Mouse (Mus musculus) CH12.LX (cell line): ENCODE measurements around the gene Ahnak. TPM values are rescaled to one million over a fixed set of nuclear protein-coding genes. Genes with fewer than 3 reads are reported as not detected.
A peak's percentile ranks its signal among the peaks of the same experiment; 100 is the strongest.

Experiments used
- DNase-seq: peaks from one replicate; pipeline ENCODE4 v3.0.0-alpha.2; 2013; ENCODE audit errors: extremely low read depth
- H3K27ac ChIP-seq: 2 replicates; pipeline ENCODE4 v1.5.1; 2012; ENCODE audit warnings: low read depth, mild to moderate bottlenecking, control low read depth, moderate library complexity; ENCODE audit not compliant: insufficient read depth
- H3K27me3 ChIP-seq: replicated peaks from 2 replicates; pipeline ENCODE3; 2012; ENCODE audit warnings: inconsistent platforms
- H3K36me3 ChIP-seq, 2 experiments: replicated peaks in 1 of 2; 2 replicates each; pipeline versions ENCODE3 to v1.6.1; 2012; ENCODE audit warnings: inconsistent platforms in 1 of 2, low read length in 1 of 2, mild to moderate bottlenecking in 1 of 2, mixed read lengths in 1 of 2, moderate library complexity in 1 of 2; ENCODE audit not compliant: control insufficient read depth in 1 of 2, insufficient read depth in 1 of 2
- H3K4me1 ChIP-seq, 2 experiments: 2 replicates each; pipeline ENCODE4 v1.6.1; 2012; ENCODE audit warnings: inconsistent platforms in 1 of 2, moderate library complexity in 1 of 2; ENCODE audit not compliant: insufficient read depth in 2 of 2, control insufficient read depth in 1 of 2
- H3K4me2 ChIP-seq: 2 replicates; pipeline ENCODE4 v1.6.1; 2012; ENCODE audit warnings: low read depth, mild to moderate bottlenecking, control low read depth; ENCODE audit not compliant: poor library complexity, insufficient read depth, severe bottlenecking
- H3K4me3 ChIP-seq, 3 experiments: fragments of 150-350 bp in 1 of 3; sonication (generic) in 1 of 3; replicated peaks in 1 of 3; 2 replicates each; pipeline versions ENCODE3 to v1.5.1; 2011 to 2012; ENCODE audit warnings: low read depth in 2 of 3, low read length in 2 of 3, mild to moderate bottlenecking in 2 of 3, moderate library complexity in 2 of 3, control low read depth in 1 of 3, improper control_type of control experiment in 1 of 3, inconsistent platforms in 1 of 3, mixed read lengths in 1 of 3; ENCODE audit not compliant: poor library complexity in 1 of 3
- H3K79me2 ChIP-seq: replicated peaks from 2 replicates; pipeline ENCODE4 v1.6.1; 2012; ENCODE audit warnings: mild to moderate bottlenecking, moderate library complexity; ENCODE audit not compliant: control insufficient read depth, poor library complexity, insufficient read depth, severe bottlenecking; ENCODE audit errors: extremely low read depth
- H3K9ac ChIP-seq: 2 replicates; pipeline ENCODE4 v1.6.1; 2012; ENCODE audit warnings: low read depth, mild to moderate bottlenecking, control low read depth, moderate library complexity; ENCODE audit not compliant: insufficient read depth
- H3K9me3 ChIP-seq: replicated peaks from 2 replicates; pipeline ENCODE3; 2012; ENCODE audit warnings: low read length, inconsistent platforms, mixed read lengths
- CTCF ChIP-seq, 2 experiments: IDR thresholded peaks in 1 of 2; conservative IDR thresholded peaks in 1 of 2; 2 replicates each; pipeline ENCODE4 v1.5.1; 2011 to 2012; ENCODE audit warnings: low read depth in 2 of 2, low read length in 2 of 2, improper control_type of control experiment in 1 of 2, inconsistent platforms in 1 of 2, mild to moderate bottlenecking in 1 of 2, moderate library complexity in 1 of 2
- E2F4 ChIP-seq: IDR thresholded peaks from 2 replicates; pipeline ENCODE4 v1.6.1; 2011; ENCODE audit warnings: low read depth, low read length, improper control_type of control experiment; ENCODE audit not compliant: insufficient replicate concordance
- EP300 ChIP-seq: IDR thresholded peaks from 2 replicates; pipeline ENCODE4 v1.6.1; 2011; ENCODE audit warnings: low read length, improper control_type of control experiment
- ETS1 ChIP-seq: conservative IDR thresholded peaks from 2 replicates; pipeline ENCODE4 v1.6.1; 2012; ENCODE audit warnings: low read depth, mild to moderate bottlenecking, inconsistent platforms, low read length, improper control_type of control experiment, moderate library complexity
- GABPA ChIP-seq: IDR thresholded peaks from 2 replicates; pipeline ENCODE4 v1.6.1; 2012; ENCODE audit warnings: low read depth, low read length, improper control_type of control experiment, inconsistent platforms; ENCODE audit not compliant: insufficient replicate concordance
- HCFC1 ChIP-seq: IDR thresholded peaks from 2 replicates; pipeline ENCODE4 v1.6.1; 2012; ENCODE audit warnings: low read depth, mild to moderate bottlenecking, inconsistent platforms, low read length, improper control_type of control experiment
- IRF4 ChIP-seq: IDR thresholded peaks from 2 replicates; pipeline ENCODE4 v1.6.1; 2014; ENCODE audit warnings: low read depth, mild to moderate bottlenecking, inconsistent platforms, low read length, improper control_type of control experiment
- JUN ChIP-seq: IDR thresholded peaks from 2 replicates; pipeline ENCODE4 v1.6.1; 2011; ENCODE audit warnings: low read depth, mild to moderate bottlenecking, low read length, improper control_type of control experiment, moderate library complexity; ENCODE audit not compliant: insufficient read depth
- JUND ChIP-seq: conservative IDR thresholded peaks from 2 replicates; pipeline ENCODE4 v1.6.1; 2011; ENCODE audit warnings: low read depth, low read length, improper control_type of control experiment
- KAT2A ChIP-seq: IDR thresholded peaks from 2 replicates; pipeline ENCODE4 v1.6.1; 2012; ENCODE audit warnings: low read length, improper control_type of control experiment, inconsistent platforms; ENCODE audit not compliant: insufficient replicate concordance
- MAX ChIP-seq: IDR thresholded peaks from 2 replicates; pipeline ENCODE4 v1.6.1; 2011; ENCODE audit warnings: low read length, improper control_type of control experiment
- MAZ ChIP-seq: IDR thresholded peaks from 2 replicates; pipeline ENCODE4 v1.6.1; 2012; ENCODE audit warnings: low read depth, mild to moderate bottlenecking, inconsistent platforms, low read length, improper control_type of control experiment, moderate library complexity
- MEF2A ChIP-seq: IDR thresholded peaks from 2 replicates; pipeline ENCODE4 v1.6.1; 2014; ENCODE audit warnings: low read depth, mild to moderate bottlenecking, inconsistent platforms, low read length, improper control_type of control experiment, borderline replicate concordance
- MYC ChIP-seq: IDR thresholded peaks from 2 replicates; pipeline ENCODE4 v1.6.1; 2011; ENCODE audit warnings: low read depth, mild to moderate bottlenecking, improper control_type of control experiment, low read length
- NELFE ChIP-seq: IDR thresholded peaks from 2 replicates; pipeline ENCODE4 v1.6.1; 2011; ENCODE audit warnings: low read depth, low read length, improper control_type of control experiment
- PAX5 ChIP-seq: IDR thresholded peaks from 2 replicates; pipeline ENCODE4 v1.6.1; 2012; ENCODE audit warnings: low read length, inconsistent platforms, mixed read lengths
- POLR2A ChIP-seq: IDR thresholded peaks from 2 replicates; pipeline ENCODE4 v1.6.1; 2011; ENCODE audit warnings: low read depth, mild to moderate bottlenecking, improper control_type of control experiment, low read length
- POLR2AphosphoS2 ChIP-seq: IDR thresholded peaks from 2 replicates; pipeline ENCODE4 v1.6.1; 2011; ENCODE audit warnings: low read depth, low read length, improper control_type of control experiment
- RAD21 ChIP-seq: IDR thresholded peaks from 2 replicates; pipeline ENCODE4 v1.6.1; 2011; ENCODE audit warnings: low read depth, mild to moderate bottlenecking, low read length, improper control_type of control experiment, moderate library complexity
- RCOR1 ChIP-seq: conservative IDR thresholded peaks from 2 replicates; pipeline ENCODE4 v1.6.1; 2012; ENCODE audit warnings: low read depth, mild to moderate bottlenecking, inconsistent platforms, low read length, improper control_type of control experiment
- TBP ChIP-seq: conservative IDR thresholded peaks from 2 replicates; pipeline ENCODE4 v1.6.1; 2011; ENCODE audit warnings: low read depth, low read length, improper control_type of control experiment
- TCF12 ChIP-seq: IDR thresholded peaks from 2 replicates; pipeline ENCODE4 v1.6.1; 2014; ENCODE audit warnings: low read depth, mild to moderate bottlenecking, inconsistent platforms, low read length, improper control_type of control experiment
- UBTF ChIP-seq: IDR thresholded peaks from 2 replicates; pipeline ENCODE4 v1.6.1; 2012; ENCODE audit warnings: low read depth, mild to moderate bottlenecking, inconsistent platforms, low read length, improper control_type of control experiment, moderate library complexity
- USF1 ChIP-seq: IDR thresholded peaks from 2 replicates; pipeline ENCODE4 v1.6.1; 2014; ENCODE audit warnings: low read depth, mild to moderate bottlenecking, inconsistent platforms, low read length, improper control_type of control experiment
- USF2 ChIP-seq: conservative IDR thresholded peaks from 2 replicates; pipeline ENCODE4 v1.6.1; 2011; ENCODE audit warnings: low read depth, low read length, improper control_type of control experiment
- ZMIZ1 ChIP-seq: IDR thresholded peaks from 2 replicates; pipeline ENCODE4 v1.6.1; 2012; ENCODE audit warnings: low read depth, mild to moderate bottlenecking, inconsistent platforms, low read length, improper control_type of control experiment
- ZNF384 ChIP-seq: IDR thresholded peaks from 2 replicates; pipeline ENCODE4 v1.6.1; 2012; ENCODE audit warnings: low read depth, low read length, improper control_type of control experiment, inconsistent platforms
- dilution Hi-C: fragments of 300-500 bp; cut with MboI; formaldehyde crosslinking; loops from 2 replicates; pipeline ENCODE4 v1.14.3; 2020; ENCODE audit warnings: low sequenced_read_pairs; ENCODE audit not compliant: extremely low pct_unique_long_range_greater_than_20kb, extremely low pct_ligation_motif_present
- in situ Hi-C: fragments of 300-500 bp; cut with MboI; formaldehyde crosslinking; loops from 3 replicates; pipeline ENCODE4 v1.14.3; 2019; ENCODE audit warnings: low sequenced_read_pairs, low pct_ligation_motif_present, low pct_unique_long_range_greater_than_20kb, mixed read lengths
- polyA plus RNA-seq: library from polyadenylated mRNA; unstranded; fragments of >175 nt; gene quantifications from 2 replicates; pipeline ENCODE4 v1.2.1, GENCODE M21; 2012; ENCODE audit warnings: low read depth; ENCODE audit not compliant: insufficient read length
- total RNA-seq, 2 experiments: library from RNA; depleted of rRNA; stranded (reverse); fragments of 300-350 nt in 1 of 2; fragments of >200 nt in 1 of 2; gene quantifications; 2 replicates each; pipeline ENCODE4 v1.2.3; 2012 to 2014

The Ahnak gene
- total and polyA plus RNA-seq, 3 experiments = 1.7 to 21.7 (median 1.8) TPM

DNA sequence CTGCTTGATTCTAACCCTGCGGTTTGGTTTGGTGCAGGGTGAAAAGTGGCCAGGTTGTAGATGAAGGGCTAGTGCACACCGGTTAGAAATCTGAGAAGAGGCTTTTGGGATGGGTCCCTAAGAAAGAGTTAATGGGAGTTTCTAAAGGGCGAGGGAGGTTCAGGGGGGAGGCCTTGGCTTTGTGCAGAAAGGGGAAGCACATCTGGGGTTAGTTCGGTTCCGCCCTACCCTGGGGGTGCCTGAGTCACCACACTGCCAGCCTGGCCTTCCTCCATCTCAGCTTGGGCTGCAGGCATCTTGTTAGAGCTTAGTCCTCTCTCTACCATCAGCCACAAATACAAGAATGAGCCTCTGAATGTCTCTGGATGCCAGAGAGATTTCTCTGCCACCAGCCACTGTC lies 8.3 kb upstream of the Ahnak start:
- H3K79me2 ChIP-seq = no peaks in the 10 kb centered on the region; the same call in 1 of the 2 replicates
- dilution Hi-C loops = no loop called here
- no peaks in the 10 kb centered on the region for H3K27me3 ChIP-seq
- H3K4me3 ChIP-seq = no peak overlapping the region
- TF ChIP-seq MYC = no peak
- no peak for TF ChIP-seq MAX
- TF ChIP-seq ZMIZ1 = peak; percentile 6; the same call in 1 of the 2 replicates
- no peak for TF ChIP-seq PAX5
- TF ChIP-seq KAT2A = no peak
- no peak for TF ChIP-seq IRF4
- no peak for TF ChIP-seq TBP
- peak; percentile 49 for DNase-seq
- no peak overlapping the region for H3K27ac ChIP-seq
- no peak overlapping the region for H3K4me2 ChIP-seq
- H3K4me1 ChIP-seq = peaks cover 27 to 87% of the 10 kb centered on the region in 2 experiments
- H3K9me3 ChIP-seq = no peaks in the 10 kb centered on the region
- no peak overlapping the region for H3K9ac ChIP-seq
- in situ Hi-C loops = no loop called here
- H3K36me3 ChIP-seq = peaks cover 45 to 64% of the 10 kb centered on the region in 2 experiments

DNA sequence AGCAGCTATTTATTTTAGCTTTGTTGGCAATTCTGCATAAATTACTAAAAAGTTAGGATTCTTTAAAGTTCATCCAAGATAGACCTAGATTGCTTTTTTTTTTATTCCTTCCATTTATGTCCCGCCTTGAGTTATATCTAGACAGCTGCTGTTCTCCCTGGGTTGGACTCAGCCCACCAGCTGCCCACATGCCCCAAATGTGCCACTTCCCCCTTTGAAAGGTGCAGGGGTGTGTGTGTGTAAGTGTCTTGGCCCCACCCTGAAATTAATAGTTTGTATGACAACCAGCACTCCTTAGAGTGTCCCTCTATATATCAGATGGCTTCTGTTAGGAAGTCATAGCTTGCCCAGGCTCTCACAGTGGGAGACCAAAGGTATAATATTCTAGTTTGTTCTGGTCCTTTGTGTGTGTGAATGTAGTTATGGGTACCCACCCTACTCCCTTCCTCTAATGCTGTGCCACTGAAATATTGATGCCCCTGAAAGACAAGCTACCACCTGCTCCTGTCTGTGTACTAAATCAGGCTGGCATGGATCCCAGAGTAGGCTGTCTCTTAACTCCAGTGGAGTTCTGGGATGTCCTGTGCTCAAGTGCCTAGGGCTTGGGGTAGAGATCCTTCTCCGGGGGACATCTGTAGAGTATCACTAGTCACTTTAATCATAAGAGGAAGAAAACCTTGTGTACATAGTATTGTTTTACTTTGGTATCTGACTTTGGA lies 7.5 kb upstream of the Ahnak start:
- in situ Hi-C loops = no loop called here
- TF ChIP-seq POLR2AphosphoS2 = peak; percentile 6; the same call in 1 of the 2 replicates
- TF ChIP-seq KAT2A = no peak
- TF ChIP-seq MAZ = no peak
- TF ChIP-seq PAX5 = no peak
- no peak for TF ChIP-seq USF1
- 0 out of 2 replicates have a peak, but pooled peaks have one; percentile 7 for TF ChIP-seq POLR2A
- TF ChIP-seq NELFE = 0 out of 2 replicates have a peak, but pooled peaks have one; percentile 17
- TF ChIP-seq ZNF384 = 0 out of 2 replicates have a peak, but pooled peaks have one; percentile 15
- TF ChIP-seq CTCF (conservative IDR thresholded peaks at IDR 0.05 in 1 of 2, IDR thresholded peaks at IDR 0.05 in 1 of 2; ENCODE audit: low read depth in 2 of 2, low read length in 2 of 2) = no peak
- no peak for TF ChIP-seq JUND
- no peak for TF ChIP-seq GABPA
- no peak for TF ChIP-seq E2F4
- TF ChIP-seq RAD21 = no peak
- TF ChIP-seq JUN = no peak
- TF ChIP-seq TCF12 = no peak
- no peak for TF ChIP-seq EP300
- TF ChIP-seq HCFC1 = no peak
- TF ChIP-seq TBP = no peak
- TF ChIP-seq ETS1 = no peak
- TF ChIP-seq USF2 = no peak
- TF ChIP-seq MEF2A = no peak
- no peak for TF ChIP-seq UBTF
- TF ChIP-seq RCOR1 = no peak
- H3K9me3 ChIP-seq = no peaks in the 10 kb centered on the region
- DNase-seq = no peak
- no peak overlapping the region for H3K27ac ChIP-seq
- H3K4me2 ChIP-seq = no peak overlapping the region
- H3K79me2 ChIP-seq = no peaks in the 10 kb centered on the region; the same call in 1 of the 2 replicates
- peaks cover 27 to 86% of the 10 kb centered on the region in 2 experiments for H3K4me1 ChIP-seq
- no peak overlapping the region for H3K4me3 ChIP-seq
- no peaks in the 10 kb centered on the region for H3K27me3 ChIP-seq
- dilution Hi-C loops = no loop called here
- H3K36me3 ChIP-seq = peaks cover 39 to 56% of the 10 kb centered on the region in 2 experiments
- H3K9ac ChIP-seq = no peak overlapping the region
